Mouse (Mus musculus): Measurements from ENCODE around the gene 4930539E08Rik. TPM values are rescaled to one million over a fixed set of nuclear protein-coding genes. Genes with fewer than 3 reads are reported as not detected.

Gene 4930539E08Rik
- total and polyA plus RNA-seq, 2 experiments from 2014 or later: 2.1 to 5.6 TPM

GRCm38 (mm10) chr17:28866921-28867320 is 48.2 kb downstream of the 4930539E08Rik start:
- Histone ChIP-seq H3K4me3 (ENCODE audit: low read length) (no peak overlapping the region), H3K36me3 (ENCODE audit: insufficient read depth, low read length) (no peaks in the 10 kb centered on the region), H3K9ac (replicated peaks; ENCODE audit: low read length) (no peak overlapping the region), H3K27me3 (ENCODE audit: insufficient read depth, low read length) (no peaks in the 10 kb centered on the region), H3K4me1 (ENCODE audit: insufficient read depth, low read length) (no peaks in the 10 kb centered on the region), H3K9me3 (ENCODE audit: low read length) (no peaks in the 10 kb centered on the region), H3K27ac (no peak overlapping the region), H3K4me2 (ENCODE audit: low read depth, low read length) (no peak overlapping the region)
- no peak for TF ChIP-seq CTCF (IDR thresholded peaks at IDR 0.05; ENCODE audit: low read depth)
- ATAC-seq (no peak), DNase-seq (ENCODE audit: low spot score) (no peak)

- Histone ChIP-seq H3K4me3 (ENCODE audit: low read length) (no peak overlapping the region), H3K4me2 (ENCODE audit: low read depth, low read length) (no peak overlapping the region), H3K9me3 (ENCODE audit: low read length) (no peaks in the 10 kb centered on the region), H3K27ac (no peak overlapping the region), H3K36me3 (ENCODE audit: insufficient read depth, low read length) (no peaks in the 10 kb centered on the region), H3K27me3 (ENCODE audit: insufficient read depth, low read length) (no peaks in the 10 kb centered on the region), H3K9ac (replicated peaks; ENCODE audit: low read length) (no peak overlapping the region), H3K4me1 (ENCODE audit: insufficient read depth, low read length) (no peaks in the 10 kb centered on the region)
- 86% methylated on average over 6 of the region's 6 CpGs for whole genome bisulfite sequencing
- ATAC-seq (no peak), DNase-seq (ENCODE audit: low spot score) (no peak)
- no peak for TF ChIP-seq CTCF (IDR thresholded peaks at IDR 0.05; ENCODE audit: low read depth)
Measured at GRCm38 (mm10) chr17:28864464-28864863, 50.7 kb downstream of the 4930539E08Rik start.

GRCm38 (mm10) chr17:28863926-28864325 is 51.2 kb downstream of the 4930539E08Rik start:
- DNase-seq (ENCODE audit: low spot score): no peak
- ATAC-seq: no peak
- Histone ChIP-seq H3K36me3 (ENCODE audit: insufficient read depth, low read length) (no peaks in the 10 kb centered on the region), H3K27ac (no peak overlapping the region), H3K4me3 (ENCODE audit: low read length) (no peak overlapping the region), H3K4me2 (ENCODE audit: low read depth, low read length) (no peak overlapping the region), H3K4me1 (ENCODE audit: insufficient read depth, low read length) (no peaks in the 10 kb centered on the region), H3K9ac (replicated peaks; ENCODE audit: low read length) (no peak overlapping the region), H3K9me3 (ENCODE audit: low read length) (no peaks in the 10 kb centered on the region), H3K27me3 (ENCODE audit: insufficient read depth, low read length) (no peaks in the 10 kb centered on the region)
- TF ChIP-seq CTCF (IDR thresholded peaks at IDR 0.05; ENCODE audit: low read depth): no peak
- WGBS: 81% methylated on average over 7 of the region's 7 CpGs

- TF ChIP-seq CTCF (IDR thresholded peaks at IDR 0.05; ENCODE audit: low read depth): no peak
- DNase-seq (ENCODE audit: low spot score) (no peak), ATAC-seq (no peak)
- 24% methylated on average over 12 of the region's 12 CpGs for WGBS
- no peak within 1 kb of the TSS for H3K4me2 ChIP-seq (ENCODE audit: low read depth, low read length)
- H3K9me3 ChIP-seq (ENCODE audit: low read length): no peaks in the 10 kb centered on the region
- no peak within 1 kb of the TSS for H3K4me3 ChIP-seq (ENCODE audit: low read length)
- H3K36me3 ChIP-seq (ENCODE audit: insufficient read depth, low read length): no peaks in the 10 kb centered on the region
- H3K4me1 ChIP-seq (ENCODE audit: insufficient read depth, low read length): no peaks in the 10 kb centered on the region
- H3K27me3 ChIP-seq (ENCODE audit: insufficient read depth, low read length): no peaks in the 10 kb centered on the region
- no peak within 1 kb of the TSS for H3K27ac ChIP-seq
- H3K9ac ChIP-seq (replicated peaks; ENCODE audit: low read length): no peak within 1 kb of the TSS
Measured at GRCm38 (mm10) chr17:28858205-28858604, 56.9 kb downstream of the 4930539E08Rik start, which contains the start of gene Pnpla1. Pnpla1 (plus strand) TSS chr17:28858411.

- no peak overlapping the region for H3K4me3 ChIP-seq (ENCODE audit: low read length)
- no peak overlapping the region for H3K27ac ChIP-seq
- no peaks in the 10 kb centered on the region for H3K9me3 ChIP-seq (ENCODE audit: low read length)
- H3K4me2 ChIP-seq (ENCODE audit: low read depth, low read length): no peak overlapping the region
- H3K9ac ChIP-seq (replicated peaks; ENCODE audit: low read length): no peak overlapping the region
- DNase-seq (ENCODE audit: low spot score) (no peak), ATAC-seq (no peak)
- WGBS: 66% methylated on average over 3 of the region's 3 CpGs
- no peaks in the 10 kb centered on the region for H3K36me3 ChIP-seq (ENCODE audit: insufficient read depth, low read length)
- no peaks in the 10 kb centered on the region for H3K27me3 ChIP-seq (ENCODE audit: insufficient read depth, low read length)
- TF ChIP-seq CTCF (IDR thresholded peaks at IDR 0.05; ENCODE audit: low read depth): no peak
- H3K4me1 ChIP-seq (ENCODE audit: insufficient read depth, low read length): no peaks in the 10 kb centered on the region
Measured at GRCm38 (mm10) chr17:28856030-28856429, 59.1 kb downstream of the 4930539E08Rik start.

- Histone ChIP-seq H3K27ac (no peak overlapping the region), H3K4me1 (ENCODE audit: insufficient read depth, low read length) (no peaks in the 10 kb centered on the region), H3K9ac (replicated peaks; ENCODE audit: low read length) (no peak overlapping the region), H3K4me2 (ENCODE audit: low read depth, low read length) (no peak overlapping the region), H3K9me3 (ENCODE audit: low read length) (no peaks in the 10 kb centered on the region), H3K36me3 (ENCODE audit: insufficient read depth, low read length) (no peaks in the 10 kb centered on the region), H3K4me3 (ENCODE audit: low read length) (no peak overlapping the region), H3K27me3 (ENCODE audit: insufficient read depth, low read length) (no peaks in the 10 kb centered on the region)
- WGBS: 82% methylated on average over 9 of the region's 9 CpGs
- DNase-seq (ENCODE audit: low spot score) (peak; percentile 18), ATAC-seq (no peak)
- TF ChIP-seq CTCF (IDR thresholded peaks at IDR 0.05; ENCODE audit: low read depth): peak; percentile 36
Measured at GRCm38 (mm10) chr17:28855166-28855885, 59.8 kb downstream of the 4930539E08Rik start.

GRCm38 (mm10) chr17:28854377-28854776 is 60.7 kb downstream of the 4930539E08Rik start:
- WGBS: 77% methylated on average over 7 of the region's 7 CpGs
- no peaks in the 10 kb centered on the region for H3K9me3 ChIP-seq (ENCODE audit: low read length)
- H3K4me2 ChIP-seq (ENCODE audit: low read depth, low read length): no peak overlapping the region
- no peaks in the 10 kb centered on the region for H3K36me3 ChIP-seq (ENCODE audit: insufficient read depth, low read length)
- H3K4me1 ChIP-seq (ENCODE audit: insufficient read depth, low read length): no peaks in the 10 kb centered on the region
- DNase-seq (ENCODE audit: low spot score): no peak
- no peak overlapping the region for H3K4me3 ChIP-seq (ENCODE audit: low read length)
- TF ChIP-seq CTCF (IDR thresholded peaks at IDR 0.05; ENCODE audit: low read depth): no peak
- ATAC-seq: no peak
- no peak overlapping the region for H3K27ac ChIP-seq
- no peak overlapping the region for H3K9ac ChIP-seq (replicated peaks; ENCODE audit: low read length)
- H3K27me3 ChIP-seq (ENCODE audit: insufficient read depth, low read length): no peaks in the 10 kb centered on the region
